Mouse (Mus musculus): ENCODE data around the gene Ppp1r15b. TPM values are rescaled to one million over a fixed set of nuclear protein-coding genes. Genes with fewer than 3 reads are reported as not detected.

Gene Ppp1r15b
- total and polyA plus RNA-seq, 2 experiments from 2014 or later = 17.5 to 42.3 TPM

GRCm38 (mm10) chr1:133118127-133118526, 12.8 kb upstream of the Ppp1r15b start:
- no peaks in the 10 kb centered on the region for H3K4me1 ChIP-seq (ENCODE audit: insufficient read depth, low read length)
- no peak for ATAC-seq (ENCODE audit: low FRiP score)
- no peak overlapping the region for H3K9ac ChIP-seq (replicated peaks; ENCODE audit: low read length, poor library complexity, severe bottlenecking)
- no peak overlapping the region for H3K27ac ChIP-seq (ENCODE audit: low read depth, low read length)
- no peak for TF ChIP-seq CTCF (IDR thresholded peaks at IDR 0.05)
- H3K36me3 ChIP-seq (ENCODE audit: insufficient read depth, low read length) = no peaks in the 10 kb centered on the region
- H3K27me3 ChIP-seq (ENCODE audit: insufficient read depth, low read length) = no peaks in the 10 kb centered on the region
- H3K9me3 ChIP-seq (ENCODE audit: low read length) = no peaks in the 10 kb centered on the region
- WGBS = 94% methylated on average over 5 of the region's 5 CpGs
- H3K4me2 ChIP-seq (ENCODE audit: low read depth, low read length, poor library complexity, severe bottlenecking) = no peak overlapping the region
- H3K4me3 ChIP-seq (ENCODE audit: low read depth, low read length) = no peak overlapping the region
- no peak for DNase-seq (ENCODE audit: low spot score)

- no peaks in the 10 kb centered on the region for H3K27me3 ChIP-seq (ENCODE audit: insufficient read depth, low read length)
- H3K4me3 ChIP-seq (ENCODE audit: low read depth, low read length) = no peak overlapping the region
- ATAC-seq (ENCODE audit: low FRiP score) (no peak), DNase-seq (ENCODE audit: low spot score) (no peak)
- no peak for TF ChIP-seq CTCF (IDR thresholded peaks at IDR 0.05)
- no peak overlapping the region for H3K4me2 ChIP-seq (ENCODE audit: low read depth, low read length, poor library complexity, severe bottlenecking)
- H3K9ac ChIP-seq (replicated peaks; ENCODE audit: low read length, poor library complexity, severe bottlenecking) = no peak overlapping the region
- 89% methylated on average over 3 of the region's 3 CpGs for WGBS
- no peaks in the 10 kb centered on the region for H3K9me3 ChIP-seq (ENCODE audit: low read length)
- no peak overlapping the region for H3K27ac ChIP-seq (ENCODE audit: low read depth, low read length)
- no peaks in the 10 kb centered on the region for H3K36me3 ChIP-seq (ENCODE audit: insufficient read depth, low read length)
- no peaks in the 10 kb centered on the region for H3K4me1 ChIP-seq (ENCODE audit: insufficient read depth, low read length)
Observed at GRCm38 (mm10) chr1:133118844-133119243, 12.1 kb upstream of the Ppp1r15b start.

- Histone ChIP-seq H3K9ac (replicated peaks; ENCODE audit: low read length, poor library complexity, severe bottlenecking) (no peak overlapping the region), H3K4me2 (ENCODE audit: low read depth, low read length, poor library complexity, severe bottlenecking) (no peak overlapping the region), H3K27ac (ENCODE audit: low read depth, low read length) (no peak overlapping the region), H3K4me3 (ENCODE audit: low read depth, low read length) (no peak overlapping the region), H3K36me3 (ENCODE audit: insufficient read depth, low read length) (no peaks in the 10 kb centered on the region), H3K27me3 (ENCODE audit: insufficient read depth, low read length) (no peaks in the 10 kb centered on the region), H3K9me3 (ENCODE audit: low read length) (no peaks in the 10 kb centered on the region), H3K4me1 (ENCODE audit: insufficient read depth, low read length) (no peaks in the 10 kb centered on the region)
- ATAC-seq (ENCODE audit: low FRiP score) (no peak), DNase-seq (ENCODE audit: low spot score) (no peak)
- WGBS = 65% methylated on average over 7 of the region's 7 CpGs
- TF ChIP-seq CTCF (IDR thresholded peaks at IDR 0.05) = no peak
Observed at GRCm38 (mm10) chr1:133119931-133120712, 10.8 kb upstream of the Ppp1r15b start.

- no peak for TF ChIP-seq CTCF (IDR thresholded peaks at IDR 0.05)
Observed at GRCm38 (mm10) chr1:133121246-133121645, 9.7 kb upstream of the Ppp1r15b start.

GRCm38 (mm10) chr1:133124137-133124536, 6.8 kb upstream of the Ppp1r15b start:
- no peak for TF ChIP-seq CTCF (IDR thresholded peaks at IDR 0.05)
- Histone ChIP-seq H3K4me3 (ENCODE audit: low read depth, low read length) (no peak overlapping the region), H3K27me3 (ENCODE audit: insufficient read depth, low read length) (no peaks in the 10 kb centered on the region), H3K9ac (replicated peaks; ENCODE audit: low read length, poor library complexity, severe bottlenecking) (no peak overlapping the region), H3K36me3 (ENCODE audit: insufficient read depth, low read length) (no peaks in the 10 kb centered on the region), H3K4me2 (ENCODE audit: low read depth, low read length, poor library complexity, severe bottlenecking) (no peak overlapping the region), H3K9me3 (ENCODE audit: low read length) (no peaks in the 10 kb centered on the region), H3K27ac (ENCODE audit: low read depth, low read length) (no peak overlapping the region), H3K4me1 (ENCODE audit: insufficient read depth, low read length) (no peaks in the 10 kb centered on the region)
- no peak for ATAC-seq (ENCODE audit: low FRiP score)
- DNase-seq (ENCODE audit: low spot score) = no peak
- WGBS = 91% methylated on average over 6 of the region's 6 CpGs

More at GRCm38 (mm10) chr1:133121246-133121645, 9.7 kb upstream of the Ppp1r15b start:
- 67% methylated on average over 6 of the region's 6 CpGs for WGBS
- no peaks in the 10 kb centered on the region for H3K27me3 ChIP-seq (ENCODE audit: insufficient read depth, low read length)
- no peak overlapping the region for H3K9ac ChIP-seq (replicated peaks; ENCODE audit: low read length, poor library complexity, severe bottlenecking)
- no peak overlapping the region for H3K4me3 ChIP-seq (ENCODE audit: low read depth, low read length)
- H3K4me1 ChIP-seq (ENCODE audit: insufficient read depth, low read length) = no peaks in the 10 kb centered on the region
- ATAC-seq (ENCODE audit: low FRiP score) (no peak), DNase-seq (ENCODE audit: low spot score) (no peak)
- no peak overlapping the region for H3K27ac ChIP-seq (ENCODE audit: low read depth, low read length)
- no peaks in the 10 kb centered on the region for H3K9me3 ChIP-seq (ENCODE audit: low read length)
- no peak overlapping the region for H3K4me2 ChIP-seq (ENCODE audit: low read depth, low read length, poor library complexity, severe bottlenecking)
- H3K36me3 ChIP-seq (ENCODE audit: insufficient read depth, low read length) = no peaks in the 10 kb centered on the region

- WGBS = 93% methylated on average over 9 of the region's 9 CpGs
- Histone ChIP-seq H3K27ac (ENCODE audit: low read depth, low read length) (no peak overlapping the region), H3K4me3 (ENCODE audit: low read depth, low read length) (no peak overlapping the region), H3K4me1 (ENCODE audit: insufficient read depth, low read length) (peaks cover 4% of the 10 kb centered on the region; the same call in 1 of the 2 replicates), H3K36me3 (ENCODE audit: insufficient read depth, low read length) (no peaks in the 10 kb centered on the region), H3K4me2 (ENCODE audit: low read depth, low read length, poor library complexity, severe bottlenecking) (no peak overlapping the region), H3K9me3 (ENCODE audit: low read length) (no peaks in the 10 kb centered on the region), H3K27me3 (ENCODE audit: insufficient read depth, low read length) (no peaks in the 10 kb centered on the region), H3K9ac (replicated peaks; ENCODE audit: low read length, poor library complexity, severe bottlenecking) (no peak overlapping the region)
- peak; percentile 23; the same call in 1 of the 2 replicates for TF ChIP-seq CTCF (IDR thresholded peaks at IDR 0.05)
- no peak for DNase-seq (ENCODE audit: low spot score)
- no peak for ATAC-seq (ENCODE audit: low FRiP score)
Observed at GRCm38 (mm10) chr1:133125640-133126364, 5.1 kb upstream of the Ppp1r15b start.

Data from midbrain, postnatal 0 days (tissue).